Mouse (Mus musculus) T-helper 2 cell (primary cell): ENCODE measurements at regions not wholly inside any gene's neighbourhood (a gene's known extent, or its start where the extent isn't known, plus 50 kb on each side); places are given as distances from the start of the nearest gene placed in this dataset.

ENCODE experiments used
- in situ Hi-C: fragments of 300-600 bp; cut with MboI, MseI; formaldehyde crosslinking; loops from one replicate; pipeline ENCODE4 v1.15.1; 2025; ENCODE audit warnings: high pct_unique_total_duplicates

DNA sequence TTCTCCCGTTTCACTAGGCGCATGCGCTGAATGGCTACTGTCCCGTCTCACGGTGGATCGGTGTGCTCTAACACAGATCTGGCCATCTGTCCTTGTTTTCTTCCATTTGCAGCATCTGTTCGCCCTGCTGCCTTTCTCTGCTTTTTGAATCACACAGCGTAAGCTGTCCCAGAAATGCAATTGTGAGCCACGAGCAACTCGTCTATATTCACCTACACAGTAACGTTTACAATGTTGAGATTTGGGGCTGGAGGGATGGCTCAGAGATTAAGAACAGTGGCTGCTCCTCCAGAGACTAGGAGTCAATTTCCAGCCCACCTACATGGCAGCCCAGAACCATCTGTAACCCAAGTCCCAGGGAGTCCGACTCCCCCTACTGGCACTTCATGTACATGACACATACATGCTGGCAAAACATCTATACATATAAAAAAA is 72.2 kb upstream of the Cnot2 start:
- in situ Hi-C loops: no loop called here

DNA sequence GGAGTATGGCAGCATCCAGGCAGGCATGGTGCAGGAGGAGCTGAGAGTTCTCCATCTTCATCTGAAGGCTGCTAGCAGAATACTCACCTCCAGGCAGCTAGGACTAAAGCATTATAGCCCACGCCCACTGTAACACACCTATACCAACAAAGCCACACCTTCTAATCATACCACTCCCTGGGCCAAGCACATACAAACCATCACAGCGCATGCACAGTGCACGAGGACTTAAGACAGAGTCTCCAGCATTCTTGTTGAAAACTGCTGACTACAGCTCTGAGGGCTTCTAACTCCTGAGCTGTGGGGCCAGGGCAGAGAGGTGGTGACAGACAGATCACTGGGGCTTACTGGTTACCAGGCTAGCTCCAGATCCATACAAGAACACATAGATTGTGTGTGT is 68.0 kb upstream of the Cnot2 start:
- in situ Hi-C loops: no loop called here

DNA sequence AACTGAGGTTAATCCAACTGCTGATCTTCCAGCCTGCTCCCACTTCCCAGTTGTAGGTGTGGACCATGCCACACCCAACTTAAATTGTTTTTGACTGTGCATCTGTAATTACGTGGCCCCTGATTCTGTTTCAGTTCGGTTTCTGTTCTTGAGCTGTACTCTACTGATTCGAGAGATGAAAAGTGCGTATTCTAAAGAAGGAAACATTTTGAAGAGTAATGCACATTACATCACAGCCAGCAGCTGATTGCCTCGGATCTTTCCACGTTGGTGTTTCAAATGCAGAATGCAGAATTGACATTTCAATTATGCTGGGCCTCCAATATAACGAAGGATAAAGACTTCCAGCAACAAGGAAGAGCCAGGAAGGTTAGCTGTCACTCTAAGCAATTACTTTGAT is 64.7 kb upstream of the Cnot2 start:
- in situ Hi-C loops: no loop called here

- in situ Hi-C loops: no loop called here
Measured at GRCm38 (mm10) chr10:116645631-116646030, 64.3 kb upstream of the Cnot2 start.

GRCm38 (mm10) chr10:116645108-116645507 is 63.8 kb upstream of the Cnot2 start:
- in situ Hi-C loops: no loop called here
